Mouse (Mus musculus) G1E-ER4 (cell line): ENCODE results near the gene Fbln1. TPM values are rescaled to one million over a fixed set of nuclear protein-coding genes. Genes with fewer than 3 reads are reported as not detected.

Experiments
- GATA1 ChIP-seq: IDR thresholded peaks from one replicate; pipeline ENCODE4 v1.8.0; 2012; ENCODE audit warnings: low read length, inconsistent platforms
- polyA plus RNA-seq: library from polyadenylated mRNA; stranded (reverse); fragments of >175 nt; gene quantifications from 2 replicates; pipeline ENCODE4 v1.2.3, GENCODE M21; 2012

Fbln1 gene
- polyA plus RNA-seq, 1 experiment = not detected

DNA sequence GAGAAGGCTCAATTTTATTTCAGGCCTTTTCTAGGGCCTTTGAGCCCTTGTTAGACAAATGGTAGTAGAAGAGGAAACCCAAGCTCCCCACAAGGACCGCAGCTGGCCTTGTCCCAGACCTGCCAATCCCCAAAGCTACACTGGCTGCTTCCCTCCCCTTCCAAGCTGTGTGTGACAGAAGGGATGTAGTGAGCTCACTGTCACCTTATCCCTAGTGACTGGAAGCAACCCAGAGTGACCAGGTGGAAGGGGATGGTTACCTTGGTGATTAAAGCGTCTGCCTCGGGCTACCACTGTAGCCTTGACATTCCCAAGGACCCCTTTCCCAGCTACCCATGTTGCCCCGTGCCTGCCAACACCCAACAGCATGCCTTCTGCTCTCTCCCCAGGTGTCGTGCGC, 78.9 kb downstream of the Fbln1 start:
- TF ChIP-seq GATA1 = no peak

GRCm38 (mm10) chr15:85294632-85295031, 88.9 kb downstream of the Fbln1 start:
- TF ChIP-seq GATA1 = no peak

DNA sequence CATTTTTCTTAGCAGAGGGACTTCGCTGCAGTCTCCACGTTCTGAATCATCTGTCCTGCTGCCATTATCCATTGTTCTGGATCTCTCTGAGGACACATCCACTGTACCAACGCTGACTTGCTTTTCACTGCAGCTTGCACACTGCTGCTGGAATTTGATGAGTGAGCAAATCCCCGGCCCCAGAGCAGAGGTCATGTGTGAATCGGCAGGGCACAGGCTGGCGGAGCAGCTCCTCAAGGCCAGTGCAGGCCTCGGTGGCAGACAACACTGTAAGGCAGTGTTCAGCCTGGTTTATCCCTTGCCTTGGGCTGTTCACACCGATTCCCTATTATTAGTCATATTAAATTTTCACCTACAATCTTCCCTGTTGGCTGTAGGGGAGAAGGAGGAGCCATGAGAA, 89.8 kb downstream of the Fbln1 start:
- TF ChIP-seq GATA1 = no peak

- no peak for TF ChIP-seq GATA1
Observed at GRCm38 (mm10) chr15:85295977-85296376, 90.2 kb downstream of the Fbln1 start.

DNA sequence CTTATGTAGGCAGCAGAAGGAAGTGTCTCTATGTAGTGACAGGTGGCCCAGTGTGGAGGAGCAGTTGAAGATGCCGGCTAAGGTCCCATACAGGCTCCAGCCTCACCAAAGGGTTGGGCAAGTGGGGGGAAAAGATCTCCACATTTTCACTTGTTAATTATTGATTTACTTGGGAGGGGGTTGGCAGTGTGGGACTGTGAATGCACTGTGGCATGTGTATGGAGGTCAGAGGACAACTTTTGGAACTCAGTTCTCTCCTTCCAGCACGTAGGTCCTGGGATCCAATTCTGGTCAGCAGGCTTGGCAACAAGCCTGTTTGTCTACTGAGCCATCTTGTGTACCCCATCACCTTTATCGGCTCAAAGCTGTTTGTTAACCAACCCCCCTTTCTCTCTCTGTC, 90.8 kb downstream of the Fbln1 start:
- TF ChIP-seq GATA1 = no peak

- TF ChIP-seq GATA1 = no peak
Observed at GRCm38 (mm10) chr15:85298167-85298781, 92.5 kb downstream of the Fbln1 start.

GRCm38 (mm10) chr15:85298946-85299345, 93.2 kb downstream of the Fbln1 start:
- TF ChIP-seq GATA1 = no peak

DNA sequence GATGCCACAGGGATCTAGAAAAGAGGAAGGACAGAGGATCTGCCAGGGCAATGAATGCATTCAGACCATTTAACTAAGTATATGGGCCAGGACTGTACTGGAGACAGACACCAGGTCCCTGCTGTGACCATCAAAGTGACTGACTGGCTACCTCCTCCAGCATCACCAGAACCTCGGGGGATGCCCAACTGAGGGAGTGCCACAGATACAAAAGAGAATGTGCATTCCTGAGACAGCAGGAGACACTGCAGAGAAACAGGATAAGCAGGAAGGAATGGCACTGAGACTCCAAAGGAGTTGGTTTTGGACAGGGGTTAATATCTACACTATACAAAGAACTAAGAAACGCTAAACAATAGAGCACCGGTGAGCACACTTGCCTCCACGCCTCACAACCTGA, 97.5 kb downstream of the Fbln1 start:
- TF ChIP-seq GATA1 = no peak

- TF ChIP-seq GATA1 = no peak
Observed at GRCm38 (mm10) chr15:85303976-85304375, 98.2 kb downstream of the Fbln1 start.

DNA sequence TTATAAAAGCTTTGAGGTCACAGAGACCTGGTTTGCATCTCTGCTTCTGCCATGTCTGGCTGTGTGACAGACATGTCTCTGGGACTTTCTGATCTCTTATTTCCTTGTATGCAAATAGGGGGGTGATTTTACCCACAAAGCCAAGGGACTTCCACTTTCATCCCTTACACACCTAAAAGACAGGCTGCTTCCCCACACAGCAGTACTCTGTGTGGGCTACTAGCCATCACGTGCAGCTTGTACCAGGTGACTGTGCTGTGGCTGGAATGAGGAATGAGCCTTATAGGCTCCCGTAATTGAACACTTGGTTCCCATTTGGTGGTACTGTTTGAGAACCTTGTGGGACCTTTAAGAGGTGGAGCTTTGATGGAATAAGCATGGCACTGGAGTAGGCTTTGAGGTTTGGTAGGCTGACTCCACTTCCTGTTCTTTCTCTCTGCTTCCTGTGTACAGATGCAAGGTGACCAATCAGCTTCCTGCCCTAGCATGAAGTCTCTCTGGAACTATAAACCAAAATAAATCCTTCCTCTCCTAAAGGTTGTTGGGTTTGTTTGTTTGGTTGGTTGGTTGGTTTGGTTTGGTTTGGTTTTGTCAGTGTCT, 101.4 kb downstream of the Fbln1 start:
- no peak for TF ChIP-seq GATA1

GRCm38 (mm10) chr15:85311058-85311657, 105.4 kb downstream of the Fbln1 start:
- TF ChIP-seq GATA1 = no peak

GRCm38 (mm10) chr15:85315378-85316025, 109.8 kb downstream of the Fbln1 start:
- no peak for TF ChIP-seq GATA1

- no peak for TF ChIP-seq GATA1
Observed at GRCm38 (mm10) chr15:85316342-85317140, 110.8 kb downstream of the Fbln1 start.

GRCm38 (mm10) chr15:85319924-85320668, 114.3 kb downstream of the Fbln1 start:
- TF ChIP-seq GATA1 = no peak

DNA sequence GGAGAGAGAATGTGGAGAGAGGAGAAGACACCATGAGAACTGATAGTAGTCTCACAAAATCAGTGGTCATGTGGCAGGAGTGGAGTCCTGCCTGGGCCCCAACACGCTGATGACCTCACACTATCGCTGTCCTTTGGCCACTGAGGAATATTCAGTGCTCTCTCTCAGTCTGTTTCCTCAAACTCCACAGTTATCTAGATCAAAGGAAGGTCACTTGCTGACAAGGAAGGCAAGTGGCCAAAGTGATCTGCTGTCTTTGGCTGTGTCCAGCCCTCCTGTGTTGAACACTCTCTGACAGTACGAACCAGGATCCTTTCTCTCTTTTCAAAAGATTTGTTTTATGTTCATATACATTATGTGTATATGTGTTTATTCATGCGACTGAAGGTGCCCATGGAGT, 117.5 kb downstream of the Fbln1 start:
- TF ChIP-seq GATA1 = no peak
